Mouse (Mus musculus) thymus, adult 2 months (tissue): ENCODE data around the gene Rab17.

Experiments
- CTCF ChIP-seq: fragments of 200-500 bp; IDR thresholded peaks from 2 replicates; pipeline ENCODE4 v1.5.1; 2012; ENCODE audit warnings: mild to moderate bottlenecking, control low read depth, low read length, moderate library complexity, borderline replicate concordance; ENCODE audit not compliant: control insufficient read depth, poor library complexity, insufficient read depth; ENCODE audit errors: extremely low read depth
- POLR2A ChIP-seq: fragments of 200-500 bp; IDR thresholded peaks from 2 replicates; pipeline ENCODE4 v1.6.1; 2012; ENCODE audit warnings: mild to moderate bottlenecking, low read length, control low read depth, moderate library complexity; ENCODE audit not compliant: control insufficient read depth, poor library complexity, insufficient read depth; ENCODE audit errors: extremely low read depth

- TF ChIP-seq CTCF, result no peak
- TF ChIP-seq POLR2A, result no peak
Measured at GRCm38 (mm10) chr1:90997641-90998040, 28.2 kb upstream of the Rab17 start.
